Mouse (Mus musculus): Measurements from ENCODE around the gene Fbxo11. TPM values are rescaled to one million over a fixed set of nuclear protein-coding genes. Genes with fewer than 3 reads are reported as not detected.

Fbxo11 gene
- polyA plus RNA-seq, 1 experiment from 2014 or later: 4.1 TPM

DNA sequence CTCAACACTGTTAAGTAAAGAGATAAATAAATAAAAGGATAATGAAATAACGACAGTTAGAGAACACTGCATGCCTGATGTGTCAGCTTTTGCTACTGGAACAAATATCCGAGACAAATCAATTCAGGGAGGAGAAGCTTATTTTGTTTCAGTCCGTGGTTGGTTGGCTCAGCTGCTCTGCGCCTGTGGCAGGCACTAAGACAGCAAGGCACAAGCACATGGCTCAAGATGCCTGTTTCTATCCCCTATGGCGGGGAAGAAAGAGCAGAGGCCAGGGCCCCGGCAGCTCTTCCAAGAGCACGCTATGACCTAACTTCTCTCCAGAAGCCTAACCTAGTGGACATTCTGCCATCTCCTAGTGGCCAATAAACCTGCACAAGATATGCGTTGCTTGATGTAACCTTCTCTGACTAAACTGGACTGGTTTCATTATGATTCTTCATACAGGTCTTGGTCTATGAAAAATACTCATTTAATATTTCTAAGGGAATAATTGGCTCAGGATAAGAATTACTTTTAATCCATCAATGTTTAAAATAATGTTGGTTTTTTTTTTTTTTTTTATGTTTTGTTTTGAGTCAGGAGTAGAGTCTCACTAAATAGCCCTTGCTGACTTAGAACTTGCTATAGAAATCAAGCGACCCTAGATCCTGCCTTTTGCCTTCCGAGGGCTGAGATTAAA lies 30.6 kb upstream of the Fbxo11 start:
- no peak for ATAC-seq

DNA sequence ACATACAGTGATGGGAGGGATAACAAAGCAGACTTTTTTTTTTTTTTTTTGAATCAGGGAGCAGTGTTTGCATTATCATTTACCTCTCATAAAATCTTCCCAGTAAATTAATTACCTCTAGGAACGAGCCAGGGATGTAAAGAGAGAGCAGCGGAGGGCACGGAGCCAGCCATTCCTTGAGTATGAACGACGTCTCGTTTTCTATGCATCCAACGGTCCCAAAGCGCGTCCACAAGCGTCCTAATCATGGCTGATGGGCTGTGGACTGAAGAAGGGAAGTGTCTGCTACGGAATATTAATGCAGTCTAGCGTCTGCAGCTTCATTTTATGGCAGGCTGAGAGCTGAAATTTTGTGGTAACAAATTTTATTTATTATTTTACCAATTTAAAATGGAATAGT lies 29.2 kb upstream of the Fbxo11 start:
- Histone ChIP-seq H3K4me1 (ENCODE audit: insufficient read depth) (no peaks in the 10 kb centered on the region), H3K27ac (ENCODE audit: low read depth) (no peak overlapping the region), H3K9me3 (ENCODE audit: low read length) (no peaks in the 10 kb centered on the region), H3K27me3 (ENCODE audit: insufficient read depth, low read length) (no peaks in the 10 kb centered on the region), H3K4me3 (ENCODE audit: low read depth, low read length) (no peak overlapping the region), H3K4me2 (ENCODE audit: low read depth, low read length) (no peak overlapping the region), H3K36me3 (replicated peaks; ENCODE audit: insufficient read depth, low read length) (no peaks in the 10 kb centered on the region), H3K9ac (replicated peaks) (no peak overlapping the region)
- 87% methylated on average over 12 of the region's 12 CpGs for WGBS (ENCODE audit: insufficient replicate concordance)
- DNase-seq (no peak), ATAC-seq (no peak)
- TF ChIP-seq EP300 (IDR thresholded peaks at IDR 0.05; ENCODE audit: low read depth): no peak
- TF ChIP-seq CTCF (IDR thresholded peaks at IDR 0.05; ENCODE audit: low read depth): no peak

More for the DNA sequence above, 30.6 kb upstream of the Fbxo11 start:
- Histone ChIP-seq H3K36me3 (replicated peaks; ENCODE audit: insufficient read depth, low read length) (no peaks in the 10 kb centered on the region), H3K4me1 (ENCODE audit: insufficient read depth) (no peaks in the 10 kb centered on the region), H3K9ac (replicated peaks) (no peak overlapping the region), H3K4me3 (ENCODE audit: low read depth, low read length) (no peak overlapping the region), H3K4me2 (ENCODE audit: low read depth, low read length) (no peak overlapping the region), H3K9me3 (ENCODE audit: low read length) (no peaks in the 10 kb centered on the region), H3K27me3 (ENCODE audit: insufficient read depth, low read length) (no peaks in the 10 kb centered on the region), H3K27ac (ENCODE audit: low read depth) (no peak overlapping the region)
- no peak for DNase-seq
- TF ChIP-seq CTCF (IDR thresholded peaks at IDR 0.05; ENCODE audit: low read depth) (no peak), EP300 (IDR thresholded peaks at IDR 0.05; ENCODE audit: low read depth) (no peak)
- WGBS (ENCODE audit: insufficient replicate concordance): 81% methylated on average over 10 of the region's 10 CpGs

DNA sequence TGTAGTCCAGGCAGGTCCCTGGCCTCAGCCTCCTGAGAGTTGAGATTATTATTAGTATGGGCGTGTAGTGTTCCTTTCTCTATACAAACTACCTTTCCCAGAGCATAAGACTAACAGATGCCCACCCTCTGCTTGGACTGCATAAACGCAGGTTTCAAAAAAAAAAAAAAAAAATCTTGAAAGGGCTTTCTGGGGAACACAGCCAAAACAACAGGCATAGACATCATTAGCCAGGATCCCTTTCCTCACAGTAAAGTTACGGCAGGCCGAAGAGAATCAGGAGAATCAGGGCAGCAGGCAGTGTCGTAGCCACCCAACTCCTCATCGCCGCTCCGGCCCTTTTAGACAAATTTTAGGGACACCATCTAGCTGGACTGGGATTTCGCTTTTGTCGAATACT lies 28.7 kb upstream of the Fbxo11 start:
- Histone ChIP-seq H3K9ac (replicated peaks) (no peak overlapping the region), H3K36me3 (replicated peaks; ENCODE audit: insufficient read depth, low read length) (no peaks in the 10 kb centered on the region), H3K27ac (ENCODE audit: low read depth) (no peak overlapping the region), H3K9me3 (ENCODE audit: low read length) (no peaks in the 10 kb centered on the region), H3K27me3 (ENCODE audit: insufficient read depth, low read length) (no peaks in the 10 kb centered on the region), H3K4me1 (ENCODE audit: insufficient read depth) (no peaks in the 10 kb centered on the region), H3K4me3 (ENCODE audit: low read depth, low read length) (no peak overlapping the region), H3K4me2 (ENCODE audit: low read depth, low read length) (no peak overlapping the region)
- DNase-seq (no peak), ATAC-seq (no peak)
- WGBS (ENCODE audit: insufficient replicate concordance): 86% methylated on average over 10 of the region's 10 CpGs
- TF ChIP-seq CTCF (IDR thresholded peaks at IDR 0.05; ENCODE audit: low read depth) (no peak), EP300 (IDR thresholded peaks at IDR 0.05; ENCODE audit: low read depth) (no peak)

DNA sequence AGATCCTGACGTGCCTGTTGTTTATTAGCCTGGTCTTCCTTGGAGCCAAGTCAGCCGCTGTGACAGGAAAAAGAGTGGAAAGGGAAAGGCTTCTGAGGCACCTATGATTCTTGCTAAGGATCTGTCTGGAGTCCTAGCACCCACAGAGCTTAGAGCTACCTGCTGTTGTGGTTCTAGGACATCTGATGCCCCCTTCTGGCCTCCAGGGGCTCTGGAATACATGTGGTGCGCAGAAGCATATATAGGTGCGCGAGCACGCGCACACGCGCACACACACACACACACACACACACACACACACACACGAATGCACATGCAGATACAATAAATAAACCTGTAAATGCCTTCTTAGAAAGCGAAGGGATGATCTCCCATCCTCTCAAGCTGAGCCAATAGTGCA lies 20.9 kb upstream of the Fbxo11 start:
- Histone ChIP-seq H3K4me1 (ENCODE audit: insufficient read depth) (no peaks in the 10 kb centered on the region), H3K9me3 (ENCODE audit: low read length) (no peaks in the 10 kb centered on the region), H3K27me3 (ENCODE audit: insufficient read depth, low read length) (no peaks in the 10 kb centered on the region), H3K27ac (ENCODE audit: low read depth) (no peak overlapping the region), H3K4me2 (ENCODE audit: low read depth, low read length) (no peak overlapping the region), H3K4me3 (ENCODE audit: low read depth, low read length) (no peak overlapping the region), H3K9ac (replicated peaks) (no peak overlapping the region), H3K36me3 (replicated peaks; ENCODE audit: insufficient read depth, low read length) (no peaks in the 10 kb centered on the region)
- no peak for DNase-seq
- 89% methylated on average over 11 of the region's 11 CpGs for WGBS (ENCODE audit: insufficient replicate concordance)
- ATAC-seq: no peak
- TF ChIP-seq EP300 (IDR thresholded peaks at IDR 0.05; ENCODE audit: low read depth) (no peak), CTCF (IDR thresholded peaks at IDR 0.05; ENCODE audit: low read depth) (peak; percentile 24; the same call in 1 of the 2 replicates)

DNA sequence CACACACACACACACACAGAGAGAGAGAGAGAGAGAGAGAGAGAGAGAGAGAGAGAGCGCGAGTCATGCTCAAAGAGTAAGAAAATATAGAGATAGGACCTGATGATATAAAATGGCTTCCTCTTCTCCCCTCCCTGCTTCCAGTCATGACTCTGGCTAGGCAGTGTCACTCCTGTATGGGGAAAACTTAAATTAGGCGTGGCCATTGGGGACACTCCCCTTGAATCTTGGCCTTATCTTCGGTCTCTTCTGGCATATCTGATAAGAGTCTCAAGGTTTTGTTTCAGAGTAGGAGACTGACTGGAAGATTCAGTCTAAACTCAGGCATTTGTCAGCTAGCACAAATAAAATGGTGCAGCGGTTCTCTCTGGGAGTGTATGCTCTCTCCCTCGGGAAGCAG lies 16.4 kb upstream of the Fbxo11 start:
- WGBS (ENCODE audit: insufficient replicate concordance): 73% methylated on average over 6 of the region's 6 CpGs
- Histone ChIP-seq H3K4me3 (ENCODE audit: low read depth, low read length) (no peak overlapping the region), H3K4me1 (ENCODE audit: insufficient read depth) (no peaks in the 10 kb centered on the region), H3K27me3 (ENCODE audit: insufficient read depth, low read length) (no peaks in the 10 kb centered on the region), H3K36me3 (replicated peaks; ENCODE audit: insufficient read depth, low read length) (no peaks in the 10 kb centered on the region), H3K4me2 (ENCODE audit: low read depth, low read length) (no peak overlapping the region), H3K9ac (replicated peaks) (no peak overlapping the region), H3K9me3 (ENCODE audit: low read length) (no peaks in the 10 kb centered on the region), H3K27ac (ENCODE audit: low read depth) (no peak overlapping the region)
- ATAC-seq: no peak
- no peak for DNase-seq
- TF ChIP-seq CTCF (IDR thresholded peaks at IDR 0.05; ENCODE audit: low read depth): no peak
- TF ChIP-seq EP300 (IDR thresholded peaks at IDR 0.05; ENCODE audit: low read depth): no peak

DNA sequence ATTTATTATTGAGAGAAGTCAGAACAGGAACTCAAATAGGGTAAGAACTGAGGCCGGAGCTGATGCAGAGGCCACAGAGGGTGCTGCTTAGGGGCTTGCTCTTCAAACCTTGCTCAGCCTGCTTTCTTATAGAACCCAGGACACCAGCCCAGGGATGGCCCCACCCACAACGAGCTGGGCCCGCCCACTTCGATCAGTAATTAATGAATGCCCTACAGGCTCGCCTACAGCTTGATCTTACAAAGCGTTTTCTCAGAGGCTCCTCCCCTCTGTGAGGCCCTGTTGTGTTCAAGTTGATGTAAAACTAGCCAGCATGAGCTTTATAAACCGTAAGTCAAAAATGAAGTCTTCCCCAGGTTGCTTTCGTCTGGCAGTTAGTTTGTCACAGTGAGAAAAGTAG lies 14.7 kb upstream of the Fbxo11 start:
- WGBS (ENCODE audit: insufficient replicate concordance): 82% methylated on average over 8 of the region's 8 CpGs

More for the DNA sequence above, 14.7 kb upstream of the Fbxo11 start:
- TF ChIP-seq CTCF (IDR thresholded peaks at IDR 0.05; ENCODE audit: low read depth) (no peak), EP300 (IDR thresholded peaks at IDR 0.05; ENCODE audit: low read depth) (no peak)
- Histone ChIP-seq H3K36me3 (replicated peaks; ENCODE audit: insufficient read depth, low read length) (no peaks in the 10 kb centered on the region), H3K9me3 (ENCODE audit: low read length) (no peaks in the 10 kb centered on the region), H3K4me2 (ENCODE audit: low read depth, low read length) (no peak overlapping the region), H3K4me1 (ENCODE audit: insufficient read depth) (no peaks in the 10 kb centered on the region), H3K27me3 (ENCODE audit: insufficient read depth, low read length) (no peaks in the 10 kb centered on the region), H3K27ac (ENCODE audit: low read depth) (no peak overlapping the region), H3K9ac (replicated peaks) (no peak overlapping the region), H3K4me3 (ENCODE audit: low read depth, low read length) (no peak overlapping the region)
- ATAC-seq (no peak), DNase-seq (no peak)
